Mouse (Mus musculus) liver, embryonic 16.5 days (tissue): Measurements from ENCODE around the gene Rhbdd2. TPM values are rescaled to one million over a fixed set of nuclear protein-coding genes. Genes with fewer than 3 reads are reported as not detected.
"Not testable (repeated sequence)": the region's sequence is repeated elsewhere in the genome, so short reads cannot be mapped to it uniquely, and the experiment has no call there.

ENCODE experiments used
- ATAC-seq: fragments of 200-750 bp; cut with Nextera tagmentation; 2 replicates; pipeline ENCODE4 v1.8.0; 2017; ENCODE audit warnings: low read depth, mild to moderate bottlenecking, moderate number of reproducible peaks, moderate library complexity
- H3K27ac ChIP-seq: fragments of 300-500 bp; sonication (generic); 2 replicates; pipeline ENCODE4 v1.5.1; 2014; ENCODE audit warnings: mild to moderate bottlenecking, low read length
- H3K27me3 ChIP-seq: fragments of 300-500 bp; sonication (generic); 2 replicates; pipeline ENCODE4 v1.6.1; 2014; ENCODE audit warnings: low read depth, low read length, mixed read lengths; ENCODE audit not compliant: control insufficient read depth, insufficient read depth
- H3K36me3 ChIP-seq: fragments of 300-500 bp; sonication (generic); 2 replicates; pipeline ENCODE4 v1.6.1; 2014; ENCODE audit warnings: mild to moderate bottlenecking; ENCODE audit not compliant: control insufficient read depth, insufficient read depth
- H3K4me1 ChIP-seq: fragments of 300-500 bp; sonication (generic); 2 replicates; pipeline ENCODE4 v1.6.1; 2014; ENCODE audit warnings: low read depth, low read length, mixed read lengths; ENCODE audit not compliant: control insufficient read depth
- H3K4me2 ChIP-seq: fragments of 300-500 bp; sonication (generic); 2 replicates; pipeline ENCODE4 v1.6.1; 2014; ENCODE audit warnings: low read depth, low read length, mixed read lengths
- H3K4me3 ChIP-seq: fragments of 300-500 bp; sonication (generic); 2 replicates; pipeline ENCODE4 v1.5.1; 2014; ENCODE audit warnings: low read depth, mild to moderate bottlenecking, low read length
- H3K9ac ChIP-seq: fragments of 300-500 bp; sonication (generic); 2 replicates; pipeline ENCODE4 v1.6.1; 2014; ENCODE audit warnings: low read depth, low read length
- H3K9me3 ChIP-seq: fragments of 300-500 bp; sonication (generic); replicated peaks from 2 replicates; pipeline ENCODE4 v1.6.1; 2016; ENCODE audit warnings: low read length; ENCODE audit not compliant: control insufficient read depth
- WGBS: fragments of 180-500 bp; shearing (Covaris S2); extraction: QIAGEN DNeasy Blood & Tissue Kit; methylation state at CpG from one replicate; pipeline ENCODE4 v1.1.7; 2014; ENCODE audit not compliant: insufficient replicate concordance; 5-methylcytosine and 5-hydroxymethylcytosine counted together
- polyA plus RNA-seq: library from polyadenylated mRNA; unstranded; fragments of >200 nt; fragmentation: Nextera tagmentation; extraction: Ambion mirVana; gene quantifications from 2 replicates; pipeline ENCODE4 v1.2.1, GENCODE M21; 2015

Rhbdd2 gene
- polyA plus RNA-seq, result 7.8 and 10.5 TPM in 2 replicates

GRCm38 (mm10) chr5:135632117-135632796, at the start of gene Rhbdd2:
TSS of gene Rhbdd2 (plus strand) at chr5:135632618.
- no peaks in the 10 kb centered on the region for H3K36me3 ChIP-seq
- peak within 1 kb of the TSS; percentile 77 for H3K4me3 ChIP-seq
- no peaks in the 10 kb centered on the region for H3K27me3 ChIP-seq
- WGBS, result 7% methylated on average over 30 of the region's 30 CpGs
- ATAC-seq, result peak; percentile 100
- no peaks in the 10 kb centered on the region for H3K9me3 ChIP-seq
- H3K27ac ChIP-seq, result no peak within 1 kb of the TSS; the same call in 1 of the 2 replicates
- H3K9ac ChIP-seq, result peak within 1 kb of the TSS; percentile 77
- peaks cover 9% of the 10 kb centered on the region for H3K4me1 ChIP-seq
- H3K4me2 ChIP-seq, result peak within 1 kb of the TSS; percentile 91

- H3K4me1 ChIP-seq, result no peaks in the 10 kb centered on the region
- no peak overlapping the region for H3K27ac ChIP-seq
- no peak overlapping the region for H3K9ac ChIP-seq
- H3K27me3 ChIP-seq, result no peaks in the 10 kb centered on the region
- H3K4me2 ChIP-seq, result no peak overlapping the region
- no peaks in the 10 kb centered on the region for H3K36me3 ChIP-seq
- 66% methylated on average over 8 of the region's 8 CpGs for WGBS
- no peak for ATAC-seq
- H3K4me3 ChIP-seq, result no peak overlapping the region
- H3K9me3 ChIP-seq, result no peaks in the 10 kb centered on the region
Measured at GRCm38 (mm10) chr5:135585691-135586090, 46.7 kb upstream of the Rhbdd2 start.

DNA sequence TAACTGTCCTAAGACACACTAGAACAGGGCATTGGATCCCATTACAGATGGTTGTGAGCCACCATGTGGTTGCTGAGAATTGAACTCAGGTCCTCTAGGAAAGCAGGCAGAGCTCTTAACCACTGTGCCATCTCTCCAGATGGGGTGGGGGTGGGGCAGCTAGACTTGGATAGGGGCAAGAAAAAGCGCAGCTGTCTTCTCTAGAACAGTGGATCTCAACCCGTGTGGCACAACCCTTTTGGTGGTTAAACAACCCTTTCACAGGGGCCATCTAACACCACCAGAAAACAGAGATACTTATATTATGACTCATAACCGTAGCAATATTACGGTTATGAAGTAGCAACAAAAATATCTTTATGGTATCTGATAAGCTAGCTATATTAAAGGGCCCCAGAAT, 44.7 kb upstream of the Rhbdd2 start:
- Histone ChIP-seq H3K9me3 (no peaks in the 10 kb centered on the region), H3K27ac (no peak overlapping the region), H3K4me3 (no peak overlapping the region), H3K4me2 (no peak overlapping the region), H3K4me1 (no peaks in the 10 kb centered on the region), H3K27me3 (no peaks in the 10 kb centered on the region), H3K9ac (no peak overlapping the region), H3K36me3 (no peaks in the 10 kb centered on the region)
- ATAC-seq, result no peak
- 62% methylated on average over 4 of the region's 4 CpGs for WGBS

- Histone ChIP-seq H3K9me3 (no peaks in the 10 kb centered on the region), H3K4me1 (no peaks in the 10 kb centered on the region), H3K4me3 (no peak overlapping the region), H3K27me3 (no peaks in the 10 kb centered on the region), H3K9ac (no peak overlapping the region), H3K36me3 (no peaks in the 10 kb centered on the region), H3K4me2 (no peak overlapping the region), H3K27ac (no peak overlapping the region)
- no peak for ATAC-seq
- WGBS, result 55% methylated on average over 12 of the region's 12 CpGs
Measured at GRCm38 (mm10) chr5:135589996-135590784, 42.2 kb upstream of the Rhbdd2 start.

GRCm38 (mm10) chr5:135604643-135605042, 27.8 kb upstream of the Rhbdd2 start:
- not testable (repeated sequence) for H3K4me2 ChIP-seq, H3K27ac ChIP-seq, H3K9me3 ChIP-seq, H3K36me3 ChIP-seq, H3K27me3 ChIP-seq, H3K4me3 ChIP-seq, H3K9ac ChIP-seq, ATAC-seq, H3K4me1 ChIP-seq
- WGBS, result no CpG with 5 or more reads among the region's 1 CpGs

GRCm38 (mm10) chr5:135606717-135607116, 25.7 kb upstream of the Rhbdd2 start:
- H3K36me3 ChIP-seq, H3K9me3 ChIP-seq, H3K4me2 ChIP-seq, H3K9ac ChIP-seq, H3K27me3 ChIP-seq, H3K27ac ChIP-seq, H3K4me3 ChIP-seq, ATAC-seq, H3K4me1 ChIP-seq: not testable (repeated sequence)
- WGBS, result no CpG with 5 or more reads among the region's 1 CpGs

GRCm38 (mm10) chr5:135607581-135607980, 24.8 kb upstream of the Rhbdd2 start:
- Histone ChIP-seq H3K36me3 (no peaks in the 10 kb centered on the region), H3K27me3 (no peaks in the 10 kb centered on the region), H3K27ac (no peak overlapping the region), H3K4me3 (no peak overlapping the region), H3K9me3 (no peaks in the 10 kb centered on the region; the same call in 1 of the 2 replicates), H3K4me2 (no peak overlapping the region), H3K9ac (no peak overlapping the region), H3K4me1 (no peaks in the 10 kb centered on the region)
- ATAC-seq, result no peak
- WGBS, result 24% methylated on average over 1 of the region's 1 CpGs

GRCm38 (mm10) chr5:135609794-135610193, 22.6 kb upstream of the Rhbdd2 start:
- no peak for ATAC-seq
- Histone ChIP-seq H3K4me2 (no peak overlapping the region), H3K27ac (no peak overlapping the region), H3K9me3 (no peaks in the 10 kb centered on the region; the same call in 1 of the 2 replicates), H3K4me1 (no peaks in the 10 kb centered on the region), H3K27me3 (no peaks in the 10 kb centered on the region), H3K4me3 (no peak overlapping the region), H3K36me3 (no peaks in the 10 kb centered on the region), H3K9ac (no peak overlapping the region)
- WGBS, result 24% methylated on average over 4 of the region's 4 CpGs

GRCm38 (mm10) chr5:135619741-135620140, 12.7 kb upstream of the Rhbdd2 start:
- not testable (repeated sequence) for H3K36me3 ChIP-seq, H3K27ac ChIP-seq, H3K9me3 ChIP-seq, H3K27me3 ChIP-seq, H3K9ac ChIP-seq, H3K4me1 ChIP-seq, H3K4me3 ChIP-seq, H3K4me2 ChIP-seq, ATAC-seq
- 78% methylated on average over 10 of the region's 10 CpGs for WGBS
